Mouse (Mus musculus) intestine, embryonic 14.5 days (tissue): ENCODE measurements at regions not wholly inside any gene's neighbourhood (a gene's known extent, or its start where the extent isn't known, plus 50 kb on each side); places are given as distances from the start of the nearest gene placed in this dataset.
A peak's percentile ranks its signal among the peaks of the same experiment; 100 is the strongest.

Experiments
- ATAC-seq: fragments of 200-750 bp; cut with Nextera tagmentation; replicated peaks from 2 replicates; pipeline ENCODE4 v1.8.0; 2017; ENCODE audit warnings: low read depth, moderate number of reproducible peaks, moderate TSS enrichment, moderate library complexity; ENCODE audit not compliant: low FRiP score, low TSS enrichment
- DNase-seq: peaks from one replicate; pipeline ENCODE4 v3.0.0-alpha.2; 2018; ENCODE audit warnings: low spot score
- H3K27ac ChIP-seq: fragments of 300-500 bp; sonication (generic); 2 replicates; pipeline ENCODE4 v1.5.1; 2014; ENCODE audit warnings: low read depth, mild to moderate bottlenecking, control low read depth
- H3K27me3 ChIP-seq: fragments of 300-500 bp; sonication (generic); replicated peaks from 2 replicates; pipeline ENCODE4 v1.6.1; 2014; ENCODE audit warnings: low read length, control low read depth; ENCODE audit not compliant: control insufficient read depth, insufficient read depth
- H3K36me3 ChIP-seq: fragments of 300-500 bp; sonication (generic); 2 replicates; pipeline ENCODE4 v1.6.1; 2014; ENCODE audit warnings: low read length, control low read depth; ENCODE audit not compliant: control insufficient read depth, insufficient read depth
- H3K4me1 ChIP-seq: fragments of 300-500 bp; sonication (generic); replicated peaks from 2 replicates; pipeline ENCODE4 v1.6.1; 2014; ENCODE audit warnings: low read length, control low read depth, mixed read lengths; ENCODE audit not compliant: control insufficient read depth, insufficient read depth
- H3K4me2 ChIP-seq: fragments of 300-500 bp; sonication (generic); 2 replicates; pipeline ENCODE4 v1.6.1; 2014; ENCODE audit warnings: low read length
- H3K4me3 ChIP-seq: fragments of 300-500 bp; sonication (generic); 2 replicates; pipeline ENCODE4 v1.5.1; 2014; ENCODE audit warnings: low read depth, low read length, control low read depth, mixed read lengths
- H3K9ac ChIP-seq: fragments of 300-500 bp; sonication (generic); 2 replicates; pipeline ENCODE4 v1.6.1; 2014; ENCODE audit warnings: mild to moderate bottlenecking, low read length
- H3K9me3 ChIP-seq: fragments of 300-500 bp; sonication (generic); 2 replicates; pipeline ENCODE4 v1.6.1; 2016; ENCODE audit warnings: low read length, control low read depth; ENCODE audit not compliant: control insufficient read depth
- WGBS: fragments of 180-500 bp; shearing (Covaris S2); extraction: QIAGEN DNeasy Blood & Tissue Kit; methylation state at CpG from one replicate; pipeline ENCODE4 v1.1.7; 2014; 5-methylcytosine and 5-hydroxymethylcytosine counted together

GRCm38 (mm10) chr2:50826537-50826936, 322.4 kb downstream of the Rnd3 start:
- ATAC-seq (no peak), DNase-seq (no peak)
- 0 out of 2 replicates have a peak, but pooled peaks cover 2% of the 10 kb centered on the region for H3K4me1 ChIP-seq
- H3K9me3 ChIP-seq, result no peaks in the 10 kb centered on the region
- H3K27me3 ChIP-seq, result no peaks in the 10 kb centered on the region
- 69% methylated on average over 3 of the region's 3 CpGs for WGBS
- H3K4me2 ChIP-seq, result no peak overlapping the region
- no peaks in the 10 kb centered on the region for H3K36me3 ChIP-seq
- no peak overlapping the region for H3K4me3 ChIP-seq
- no peak overlapping the region for H3K9ac ChIP-seq
- H3K27ac ChIP-seq, result peak overlapping the region; percentile 10; the same call in 1 of the 2 replicates

- no peaks in the 10 kb centered on the region for H3K36me3 ChIP-seq
- H3K4me3 ChIP-seq, result no peak overlapping the region
- DNase-seq (no peak), ATAC-seq (no peak)
- no peak overlapping the region for H3K4me2 ChIP-seq
- no peaks in the 10 kb centered on the region for H3K9me3 ChIP-seq
- no peak overlapping the region for H3K9ac ChIP-seq
- no peaks in the 10 kb centered on the region for H3K27me3 ChIP-seq
- 92% methylated on average over 5 of the region's 5 CpGs for WGBS
- no peak overlapping the region for H3K27ac ChIP-seq
- 0 out of 2 replicates have a peak, but pooled peaks cover 2% of the 10 kb centered on the region for H3K4me1 ChIP-seq
Observed at GRCm38 (mm10) chr2:50825626-50826025, 323.3 kb downstream of the Rnd3 start.

GRCm38 (mm10) chr2:50824782-50825181, 324.1 kb downstream of the Rnd3 start:
- H3K27me3 ChIP-seq, result no peaks in the 10 kb centered on the region
- ATAC-seq (no peak), DNase-seq (no peak)
- H3K4me1 ChIP-seq, result 0 out of 2 replicates have a peak, but pooled peaks cover 2% of the 10 kb centered on the region
- H3K4me3 ChIP-seq, result no peak overlapping the region
- 32% methylated on average over 3 of the region's 3 CpGs for WGBS
- no peaks in the 10 kb centered on the region for H3K36me3 ChIP-seq
- no peak overlapping the region for H3K4me2 ChIP-seq
- peak overlapping the region; percentile 55; the same call in 1 of the 2 replicates for H3K27ac ChIP-seq
- H3K9ac ChIP-seq, result no peak overlapping the region
- no peaks in the 10 kb centered on the region for H3K9me3 ChIP-seq

GRCm38 (mm10) chr2:50822738-50823137, 326.2 kb downstream of the Rnd3 start:
- Histone ChIP-seq H3K36me3 (no peaks in the 10 kb centered on the region), H3K9ac (no peak overlapping the region), H3K9me3 (no peaks in the 10 kb centered on the region), H3K4me2 (no peak overlapping the region), H3K27ac (no peak overlapping the region), H3K4me3 (no peak overlapping the region), H3K27me3 (no peaks in the 10 kb centered on the region), H3K4me1 (0 out of 2 replicates have a peak, but pooled peaks cover 2% of the 10 kb centered on the region)
- no peak for DNase-seq
- no peak for ATAC-seq

GRCm38 (mm10) chr2:50819305-50819665, 329.6 kb downstream of the Rnd3 start:
- WGBS, result 68% methylated on average over 5 of the region's 5 CpGs

GRCm38 (mm10) chr2:50818557-50819304, 330.2 kb downstream of the Rnd3 start:
- Histone ChIP-seq H3K27me3 (no peaks in the 10 kb centered on the region), H3K9me3 (no peaks in the 10 kb centered on the region), H3K4me2 (no peak overlapping the region), H3K4me1 (peaks cover 3% of the 10 kb centered on the region; the same call in 1 of the 2 replicates), H3K4me3 (no peak overlapping the region), H3K36me3 (no peaks in the 10 kb centered on the region), H3K27ac (no peak overlapping the region), H3K9ac (no peak overlapping the region)
- 64% methylated on average over 7 of the region's 7 CpGs for WGBS
- ATAC-seq (no peak), DNase-seq (no peak)

More at GRCm38 (mm10) chr2:50819305-50819665, 329.6 kb downstream of the Rnd3 start:
- DNase-seq, result no peak
- Histone ChIP-seq H3K4me3 (no peak overlapping the region), H3K27me3 (no peaks in the 10 kb centered on the region), H3K9me3 (no peaks in the 10 kb centered on the region), H3K27ac (no peak overlapping the region), H3K4me2 (no peak overlapping the region), H3K36me3 (no peaks in the 10 kb centered on the region), H3K4me1 (peaks cover 3% of the 10 kb centered on the region; the same call in 1 of the 2 replicates), H3K9ac (no peak overlapping the region)
- no peak for ATAC-seq

- ATAC-seq (no peak), DNase-seq (no peak)
- H3K4me3 ChIP-seq, result no peak overlapping the region
- no peak overlapping the region for H3K4me2 ChIP-seq
- no peaks in the 10 kb centered on the region for H3K36me3 ChIP-seq
- no peak overlapping the region for H3K9ac ChIP-seq
- WGBS, result 84% methylated on average over 5 of the region's 5 CpGs
- H3K9me3 ChIP-seq, result no peaks in the 10 kb centered on the region
- peaks cover 3% of the 10 kb centered on the region; the same call in 1 of the 2 replicates for H3K4me1 ChIP-seq
- H3K27me3 ChIP-seq, result no peaks in the 10 kb centered on the region
- no peak overlapping the region for H3K27ac ChIP-seq
Observed at GRCm38 (mm10) chr2:50816364-50816763, 332.5 kb downstream of the Rnd3 start.

GRCm38 (mm10) chr2:50815541-50815940, 333.4 kb downstream of the Rnd3 start:
- WGBS, result 39% methylated on average over 3 of the region's 3 CpGs
- ATAC-seq (no peak), DNase-seq (no peak)
- Histone ChIP-seq H3K27ac (no peak overlapping the region), H3K4me1 (peaks cover 3% of the 10 kb centered on the region; the same call in 1 of the 2 replicates), H3K36me3 (no peaks in the 10 kb centered on the region), H3K9me3 (no peaks in the 10 kb centered on the region), H3K27me3 (no peaks in the 10 kb centered on the region), H3K4me3 (no peak overlapping the region), H3K4me2 (no peak overlapping the region), H3K9ac (no peak overlapping the region)
